Mouse (Mus musculus): ENCODE data around the gene Smarca2. TPM values are rescaled to one million over a fixed set of nuclear protein-coding genes. Genes with fewer than 3 reads are reported as not detected.
A peak's percentile ranks its signal among the peaks of the same experiment; 100 is the strongest.

Smarca2 gene
- polyA plus RNA-seq, 1 experiment from 2014 or later = 140 TPM

DNA sequence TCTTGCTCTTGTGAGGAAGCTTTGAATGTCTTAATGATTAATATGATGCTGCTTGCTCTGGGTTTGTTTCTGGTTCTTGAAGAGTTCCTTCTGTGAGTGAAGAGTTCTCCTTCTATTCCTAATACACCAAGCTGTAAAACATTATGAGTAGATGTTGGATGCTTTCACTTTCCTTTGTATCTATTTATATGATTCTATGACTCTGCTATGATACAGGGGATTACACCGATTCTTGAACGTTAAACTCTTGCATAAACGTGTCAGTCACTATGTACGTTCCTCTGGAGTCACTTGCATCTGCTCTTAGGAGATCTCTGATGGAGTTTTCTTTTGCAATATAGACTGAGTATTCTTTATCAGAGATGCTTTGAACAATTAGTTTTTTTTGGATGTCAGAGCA is 199.6 kb downstream of the Smarca2 start:
- no peaks in the 10 kb centered on the region for H3K27me3 ChIP-seq (ENCODE audit: control insufficient read depth, insufficient read depth, low read length)
- H3K27ac ChIP-seq (replicated peaks; ENCODE audit: low read depth, low read length) = no peak overlapping the region
- ATAC-seq (ENCODE audit: low FRiP score, low TSS enrichment) (no peak), DNase-seq (no peak)
- no peaks in the 10 kb centered on the region for H3K4me1 ChIP-seq (ENCODE audit: control insufficient read depth, insufficient read depth, low read length)
- H3K36me3 ChIP-seq (ENCODE audit: control insufficient read depth, insufficient read depth, low read length) = no peaks in the 10 kb centered on the region
- 90% methylated on average over 4 of the region's 4 CpGs for WGBS
- H3K4me3 ChIP-seq (replicated peaks; ENCODE audit: low read depth, low read length) = no peak overlapping the region
- H3K9me3 ChIP-seq (ENCODE audit: control insufficient read depth, low read length) = no peaks in the 10 kb centered on the region
- no peak overlapping the region for H3K4me2 ChIP-seq (ENCODE audit: low read length)
- H3K9ac ChIP-seq (replicated peaks; ENCODE audit: low read length) = no peak overlapping the region

DNA sequence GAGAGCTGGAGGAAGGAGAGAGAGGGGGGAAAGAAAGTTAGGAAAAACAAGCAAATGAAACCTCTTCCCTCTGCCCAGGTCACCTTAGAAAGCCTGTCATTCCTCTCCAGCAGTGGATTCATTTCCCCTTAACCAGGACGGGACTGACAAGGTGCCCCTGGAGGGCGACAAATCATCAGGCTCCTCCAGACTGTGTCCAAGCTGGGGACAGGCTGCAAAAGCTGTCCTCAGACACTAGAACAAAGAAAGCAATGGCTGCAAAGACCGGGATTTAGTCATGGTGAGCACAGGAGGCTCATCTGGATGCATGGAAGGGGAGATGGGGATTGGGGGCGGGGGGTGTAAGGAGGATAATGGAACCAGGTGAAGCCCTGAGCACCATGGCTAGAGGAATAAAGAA is 209.8 kb downstream of the Smarca2 start:
- H3K27me3 ChIP-seq (ENCODE audit: control insufficient read depth, insufficient read depth, low read length) = no peaks in the 10 kb centered on the region
- DNase-seq (peak; percentile 68), ATAC-seq (ENCODE audit: low FRiP score, low TSS enrichment) (peak; percentile 50; the same call in 1 of the 2 replicates)
- 6% methylated on average over 4 of the region's 4 CpGs for WGBS
- H3K9me3 ChIP-seq (ENCODE audit: control insufficient read depth, low read length) = no peaks in the 10 kb centered on the region
- H3K4me2 ChIP-seq (ENCODE audit: low read length) = no peak overlapping the region
- H3K36me3 ChIP-seq (ENCODE audit: control insufficient read depth, insufficient read depth, low read length) = no peaks in the 10 kb centered on the region
- no peak overlapping the region for H3K9ac ChIP-seq (replicated peaks; ENCODE audit: low read length)
- H3K4me1 ChIP-seq (ENCODE audit: control insufficient read depth, insufficient read depth, low read length) = no peaks in the 10 kb centered on the region
- no peak overlapping the region for H3K4me3 ChIP-seq (replicated peaks; ENCODE audit: low read depth, low read length)
- no peak overlapping the region for H3K27ac ChIP-seq (replicated peaks; ENCODE audit: low read depth, low read length)

DNA sequence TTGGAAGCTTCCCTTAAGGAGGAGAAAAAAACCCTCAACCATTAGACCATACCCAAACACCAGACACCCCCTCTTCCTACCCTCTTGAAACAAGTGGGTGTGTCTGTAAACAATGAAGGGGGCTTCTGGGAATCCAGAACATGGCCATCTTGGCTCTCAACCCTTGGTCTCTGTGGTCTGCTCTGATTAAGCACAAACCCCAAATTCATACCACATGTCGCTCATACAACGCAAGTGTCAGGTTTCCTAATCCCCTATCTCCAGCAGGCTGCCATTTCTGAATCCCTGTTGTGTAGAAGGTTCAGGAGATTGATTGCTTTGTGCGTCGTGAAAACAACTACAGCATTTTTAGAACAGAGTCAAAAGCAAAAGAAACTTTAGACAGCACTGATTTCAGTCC is 213.1 kb downstream of the Smarca2 start:
- Histone ChIP-seq H3K9ac (replicated peaks; ENCODE audit: low read length) (no peak overlapping the region), H3K4me3 (replicated peaks; ENCODE audit: low read depth, low read length) (no peak overlapping the region), H3K27ac (replicated peaks; ENCODE audit: low read depth, low read length) (no peak overlapping the region), H3K27me3 (ENCODE audit: control insufficient read depth, insufficient read depth, low read length) (no peaks in the 10 kb centered on the region), H3K4me2 (ENCODE audit: low read length) (no peak overlapping the region), H3K36me3 (ENCODE audit: control insufficient read depth, insufficient read depth, low read length) (no peaks in the 10 kb centered on the region), H3K4me1 (ENCODE audit: control insufficient read depth, insufficient read depth, low read length) (no peaks in the 10 kb centered on the region), H3K9me3 (ENCODE audit: control insufficient read depth, low read length) (no peaks in the 10 kb centered on the region)
- 90% methylated on average over 4 of the region's 4 CpGs for WGBS
- ATAC-seq (ENCODE audit: low FRiP score, low TSS enrichment) = no peak
- no peak for DNase-seq

All from midbrain, embryonic 14.5 days (tissue).